In the genomic region with DNA sequence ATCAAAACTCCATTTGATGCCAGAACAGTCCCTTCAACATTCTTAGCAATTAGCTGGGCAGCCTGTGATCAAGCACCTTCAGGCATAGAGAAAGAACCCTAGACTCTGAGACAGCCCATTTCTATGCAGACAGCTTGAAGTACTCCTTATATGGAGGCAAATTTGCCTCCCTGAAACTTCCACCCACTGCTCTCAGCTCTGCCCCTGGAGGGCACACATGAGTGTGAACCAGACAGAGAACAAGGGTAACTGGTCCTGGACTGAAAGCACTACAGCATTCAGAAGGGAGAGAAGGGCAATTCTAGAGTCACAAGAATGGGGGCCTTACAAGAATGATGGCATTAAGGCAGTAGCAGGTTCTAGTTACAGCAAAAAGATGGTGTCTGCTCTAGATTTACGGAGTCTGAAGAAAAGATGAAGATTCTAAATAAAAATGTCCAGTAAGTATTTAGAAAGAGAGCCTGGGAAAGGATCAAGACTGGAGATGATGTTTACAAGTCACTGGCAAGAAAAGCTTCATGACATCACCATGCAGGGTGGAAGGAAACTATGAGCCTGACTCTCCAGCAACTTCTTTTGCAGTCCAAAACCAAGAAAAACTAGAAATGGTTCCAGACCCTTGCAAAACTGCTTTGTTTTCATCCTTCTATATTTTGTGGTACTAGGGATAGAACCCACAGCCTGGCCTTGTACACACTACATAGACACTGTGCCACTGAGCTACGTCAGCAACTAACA, we compare ENCODE assay signal across 12 mouse cellular contexts. TPM values are rescaled to one million over a fixed set of nuclear protein-coding genes. Genes with fewer than 3 reads are reported as not detected.
A peak's percentile ranks its signal among the peaks of the same experiment; 100 is the strongest.
DNase-seq lines count a peak whose midpoint lies in the region; ATAC-seq lines count a peak whose summit lies in the region.
"Had no signal": no experiment of that assay in that cellular context is flagged by ENCODE, and none has a peak within 500 bp of the region (broad histone marks: within the 10 kb centered on the region; RNA-seq: fewer than 3 reads in every experiment).

No protein-coding gene starts in this region.

- H3K9ac ChIP-seq in limb, embryonic 15.5 days, result no peak overlapping the region
- H3K9ac ChIP-seq in neural tube, embryonic 15.5 days (replicated peaks), result no peak overlapping the region
- H3K9ac ChIP-seq in midbrain, embryonic 16.5 days (ENCODE audit: low read depth, low read length), result no peak overlapping the region
- no peak overlapping the region for H3K9ac ChIP-seq in liver, embryonic 11.5 days (ENCODE audit: low read depth, low read length)
- H3K9ac ChIP-seq: hindbrain, embryonic 15.5 days had no signal

- DNase-seq in limb, embryonic 10.5 days (ENCODE audit: low spot score), result no peak
- DNase-seq in R1 (ENCODE audit: low read depth, low spot score), result peak; percentile 53
- DNase-seq in liver, embryonic 11.5 days (ENCODE audit: low spot score), result no peak
- DNase-seq: adrenal gland, adult 2 months; retina, postnatal 1 day had no signal

- H3K27ac ChIP-seq in limb, embryonic 15.5 days, result 0 out of 2 replicates have a peak overlapping the region, but pooled peaks have one; percentile 13
- H3K27ac ChIP-seq in limb, embryonic 10.5 days, result no peak overlapping the region
- no peak overlapping the region for H3K27ac ChIP-seq in neural tube, embryonic 15.5 days (replicated peaks)
- H3K27ac ChIP-seq in midbrain, embryonic 16.5 days (ENCODE audit: low read length), result no peak overlapping the region
- H3K27ac ChIP-seq in liver, embryonic 11.5 days (ENCODE audit: low read depth, low read length), result no peak overlapping the region
- H3K27ac ChIP-seq: hindbrain, embryonic 15.5 days had no signal

- no peak overlapping the region for H3K4me2 ChIP-seq in limb, embryonic 15.5 days
- H3K4me2 ChIP-seq in neural tube, embryonic 15.5 days, result no peak overlapping the region
- no peak overlapping the region for H3K4me2 ChIP-seq in midbrain, embryonic 16.5 days (ENCODE audit: low read length)
- no peak overlapping the region for H3K4me2 ChIP-seq in liver, embryonic 11.5 days
- H3K4me2 ChIP-seq: hindbrain, embryonic 15.5 days had no signal

- no peak overlapping the region for H3K4me3 ChIP-seq in limb, embryonic 15.5 days
- H3K4me3 ChIP-seq in limb, embryonic 10.5 days, result no peak overlapping the region
- H3K4me3 ChIP-seq in neural tube, embryonic 15.5 days (replicated peaks), result no peak overlapping the region
- H3K4me3 ChIP-seq in midbrain, embryonic 16.5 days (ENCODE audit: low read depth, low read length), result no peak overlapping the region
- no peak overlapping the region for H3K4me3 ChIP-seq in liver, embryonic 11.5 days (ENCODE audit: low read depth, low read length)
- H3K4me3 ChIP-seq: hindbrain, embryonic 15.5 days had no signal

- 93% methylated on average over 2 of the region's 2 CpGs for WGBS in limb, embryonic 15.5 days
- 90% methylated on average over 2 of the region's 2 CpGs for WGBS in limb, embryonic 10.5 days
- WGBS in neural tube, embryonic 15.5 days, result 97% methylated on average over 2 of the region's 2 CpGs
- WGBS in midbrain, embryonic 16.5 days, result 98% methylated on average over 2 of the region's 2 CpGs
- 92% methylated on average over 2 of the region's 2 CpGs for WGBS in liver, embryonic 11.5 days

- H3K4me1 ChIP-seq in limb, embryonic 15.5 days, result peaks cover 15% of the 10 kb centered on the region; the same call in 1 of the 2 replicates
- no peaks in the 10 kb centered on the region for H3K4me1 ChIP-seq in limb, embryonic 10.5 days
- peaks cover 24% of the 10 kb centered on the region for H3K4me1 ChIP-seq in neural tube, embryonic 15.5 days
- H3K4me1 ChIP-seq in midbrain, embryonic 16.5 days (ENCODE audit: control insufficient read depth, insufficient read depth, low read length), result peaks cover 8% of the 10 kb centered on the region
- H3K4me1 ChIP-seq in liver, embryonic 11.5 days (replicated peaks; ENCODE audit: control insufficient read depth, insufficient read depth, low read length), result peaks cover 10% of the 10 kb centered on the region

- ATAC-seq in limb, embryonic 15.5 days (ENCODE audit: insufficient number of reproducible peaks, low FRiP score, low TSS enrichment, low read depth), result no peak
- ATAC-seq in inflammation-experienced regulatory T-cells, adult 6 months, result peak; percentile 78
- ATAC-seq in neutrophil, adult 5-6 weeks (ENCODE audit: extremely low read depth, insufficient number of reproducible peaks, low FRiP score, poor library complexity, severe bottlenecking), result peak; percentile 70; the same call in 1 of the 2 replicates
- ATAC-seq in neural tube, embryonic 15.5 days (ENCODE audit: low FRiP score), result no peak
- ATAC-seq in midbrain, embryonic 16.5 days, result no peak
- ATAC-seq in liver, embryonic 11.5 days (replicated peaks; ENCODE audit: low FRiP score), result no peak
- ATAC-seq: forebrain, embryonic 16.5 days had no signal

- no peaks in the 10 kb centered on the region for H3K27me3 ChIP-seq in limb, embryonic 15.5 days
- no peaks in the 10 kb centered on the region for H3K27me3 ChIP-seq in limb, embryonic 10.5 days (ENCODE audit: low read depth, poor library complexity, severe bottlenecking)
- H3K27me3 ChIP-seq in neural tube, embryonic 15.5 days (replicated peaks), result no peaks in the 10 kb centered on the region
- no peaks in the 10 kb centered on the region for H3K27me3 ChIP-seq in midbrain, embryonic 16.5 days (ENCODE audit: control insufficient read depth, insufficient read depth, low read depth, low read length)
- no peaks in the 10 kb centered on the region for H3K27me3 ChIP-seq in liver, embryonic 11.5 days (replicated peaks; ENCODE audit: control insufficient read depth, insufficient read depth, low read length)
- H3K27me3 ChIP-seq: hindbrain, embryonic 15.5 days had no signal

- H3K9me3 ChIP-seq in limb, embryonic 15.5 days, result no peaks in the 10 kb centered on the region
- no peaks in the 10 kb centered on the region for H3K9me3 ChIP-seq in limb, embryonic 10.5 days (replicated peaks)
- no peaks in the 10 kb centered on the region for H3K9me3 ChIP-seq in neural tube, embryonic 15.5 days (replicated peaks)
- H3K9me3 ChIP-seq in midbrain, embryonic 16.5 days (replicated peaks; ENCODE audit: control insufficient read depth, low read length, poor library complexity, severe bottlenecking), result no peaks in the 10 kb centered on the region
- no peaks in the 10 kb centered on the region for H3K9me3 ChIP-seq in liver, embryonic 11.5 days (ENCODE audit: control insufficient read depth, low read length)
- H3K9me3 ChIP-seq: hindbrain, embryonic 15.5 days had no signal

- no peaks in the 10 kb centered on the region for H3K36me3 ChIP-seq in limb, embryonic 15.5 days
- H3K36me3 ChIP-seq in limb, embryonic 10.5 days, result no peaks in the 10 kb centered on the region
- H3K36me3 ChIP-seq in neural tube, embryonic 15.5 days, result no peaks in the 10 kb centered on the region
- no peaks in the 10 kb centered on the region for H3K36me3 ChIP-seq in midbrain, embryonic 16.5 days (ENCODE audit: control insufficient read depth, insufficient read depth, low read length)
- no peaks in the 10 kb centered on the region for H3K36me3 ChIP-seq in liver, embryonic 11.5 days (ENCODE audit: control insufficient read depth, insufficient read depth, low read length)
- H3K36me3 ChIP-seq: hindbrain, embryonic 15.5 days had no signal

RNA-seq across cellular contexts. Expression of a gene that starts 7.4 kb away (rescaled TPM):
- polyA plus RNA-seq in limb, embryonic 15.5 days (2015; fragmentation: Nextera tagmentation; extraction: Ambion mirVana), result 64.5 and 78.3 TPM in 2 replicates
- polyA plus RNA-seq in limb, embryonic 10.5 days (2016; fragmentation: Nextera tagmentation; extraction: Ambion mirVana), result 45.3 and 46.5 TPM in 2 replicates
- polyA plus RNA-seq in inflammation-experienced regulatory T-cells, adult 6 months (2017; shearing (Covaris generic)), result 100 to 1,000 TPM; 303 to 446 (median 377) TPM
- total RNA-seq in neutrophil, adult 5-6 weeks (2017), result 707 and 737 TPM in 2 replicates
- polyA plus RNA-seq in neural tube, embryonic 15.5 days (2015; fragmentation: Nextera tagmentation; extraction: Ambion mirVana), result 73.5 and 78.6 TPM in 2 replicates
- 70.3 and 75.0 TPM in 2 replicates for polyA plus RNA-seq in midbrain, embryonic 16.5 days (2015; fragmentation: Nextera tagmentation; extraction: Ambion mirVana)
- polyA plus RNA-seq in liver, embryonic 11.5 days (2014; fragmentation: Nextera tagmentation; extraction: Ambion mirVana), result 52.2 and 56.5 TPM in 2 replicates

RNA-seq across cellular contexts. Expression of a gene that starts 42.5 kb away (rescaled TPM):
- 79.4 and 83.0 TPM in 2 replicates for polyA plus RNA-seq in limb, embryonic 15.5 days (2015; fragmentation: Nextera tagmentation; extraction: Ambion mirVana)
- polyA plus RNA-seq in limb, embryonic 10.5 days (2016; fragmentation: Nextera tagmentation; extraction: Ambion mirVana), result 45.4 and 55.3 TPM in 2 replicates
- polyA plus RNA-seq in inflammation-experienced regulatory T-cells, adult 6 months (2017; shearing (Covaris generic)), result 100 to 1,000 TPM in 2 of 3 experiments, 10 to 100 TPM in 1; 88.2 to 161 (median 123) TPM
- 219 and 220 TPM in 2 replicates for total RNA-seq in neutrophil, adult 5-6 weeks (2017)
- 97.0 and 121 TPM in 2 replicates for polyA plus RNA-seq in neural tube, embryonic 15.5 days (2015; fragmentation: Nextera tagmentation; extraction: Ambion mirVana)
- polyA plus RNA-seq in midbrain, embryonic 16.5 days (2015; fragmentation: Nextera tagmentation; extraction: Ambion mirVana), result 83.4 and 91.8 TPM in 2 replicates
- 42.9 and 44.5 TPM in 2 replicates for polyA plus RNA-seq in liver, embryonic 11.5 days (2014; fragmentation: Nextera tagmentation; extraction: Ambion mirVana)

Comparison
In these comparisons a context has a peak if more than half of its experiments do, and no peak if none do; other contexts are left out.
1. ATAC-seq: peak in inflammation-experienced regulatory T-cells, adult 6 months (single experiment) and neutrophil, adult 5-6 weeks (single experiment); none in limb, embryonic 15.5 days (single experiment), neural tube, embryonic 15.5 days (single experiment), midbrain, embryonic 16.5 days (single experiment) and liver, embryonic 11.5 days (single experiment).